Mouse (Mus musculus) liver, postnatal 0 days (tissue): ENCODE measurements around the gene Dcbld2.

Source experiments
- CTCF ChIP-seq: sonication (generic); IDR thresholded peaks from 2 replicates; pipeline ENCODE4 v1.5.1; 2016; ENCODE audit warnings: antibody characterized with exemption, low read depth
- EP300 ChIP-seq: IDR thresholded peaks from 2 replicates; pipeline ENCODE4 v1.6.1; 2016; ENCODE audit warnings: antibody characterized with exemption, low read depth, mild to moderate bottlenecking

DNA sequence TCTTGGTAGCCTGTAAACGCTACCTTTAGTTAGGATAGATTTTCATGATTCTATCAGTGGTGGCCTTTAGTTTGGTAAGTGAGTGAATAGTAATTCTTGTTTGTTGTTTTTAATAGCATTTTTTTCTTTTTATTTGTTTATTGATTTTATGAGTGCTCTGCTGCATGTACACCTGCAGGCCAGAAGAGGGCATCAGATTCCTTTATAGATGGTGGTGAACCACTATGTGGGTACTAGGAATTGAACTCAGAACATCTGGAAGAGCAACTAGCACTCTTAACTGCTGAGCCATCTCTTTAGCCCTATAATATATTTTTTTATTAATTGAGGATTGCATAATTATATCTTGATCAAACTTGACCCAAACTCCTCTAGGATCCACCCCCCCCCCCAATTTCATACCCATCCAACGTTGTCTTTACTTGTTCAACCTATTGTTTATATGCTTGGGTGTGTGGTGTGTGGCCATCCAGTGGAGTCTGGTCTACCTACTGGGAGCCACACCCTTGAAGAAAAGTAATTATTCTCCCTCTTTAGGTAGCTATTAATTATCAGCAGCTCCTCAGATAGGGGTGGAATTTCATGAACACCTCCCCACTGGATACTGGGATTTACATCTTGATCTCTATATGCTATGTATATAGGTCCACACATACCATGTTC lies 53.7 kb downstream of the Dcbld2 start:
- peak; percentile 75 for TF ChIP-seq CTCF
- TF ChIP-seq EP300: no peak
